Mouse (Mus musculus): ENCODE results near the gene Olfr917.

The Olfr917 gene

GRCm38 (mm10) chr9:38665742-38666141, at the start of gene Olfr917:
Olfr917 (minus strand) TSS chr9:38665842.
- DNase-seq, result no peak

GRCm38 (mm10) chr9:38674501-38674900, 8.9 kb upstream of the Olfr917 start, which contains the start of gene Olfr918:
Olfr918 (minus strand) TSS chr9:38674601.
- no peak for DNase-seq

- no peak for DNase-seq
Measured at GRCm38 (mm10) chr9:38672887-38673286, 7.2 kb upstream of the Olfr917 start.

DNA sequence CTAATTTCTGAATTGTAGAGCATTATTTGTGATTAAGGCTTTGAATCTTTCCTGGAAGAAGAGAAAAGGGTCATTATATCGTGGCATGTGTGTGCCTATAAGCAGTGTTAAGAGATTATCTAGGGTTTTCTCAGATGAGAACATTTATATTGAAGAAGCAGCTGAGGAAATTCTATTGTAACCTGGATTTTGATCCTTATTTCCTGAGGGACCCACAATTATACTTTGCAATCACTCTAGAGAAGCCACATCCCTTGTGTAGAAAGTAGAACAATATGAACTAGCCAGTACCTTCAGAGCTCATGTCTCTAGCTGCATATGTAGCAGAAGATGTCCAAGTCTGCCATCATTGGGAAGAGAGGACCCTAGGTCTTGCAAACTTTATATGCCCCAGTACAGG, 5.9 kb downstream of the Olfr917 start, which contains the start of gene Olfr916:
TSS of gene Olfr916 (minus strand) at position 101 of the 400 bp plus-strand sequence.
- DNase-seq, result no peak

DNA sequence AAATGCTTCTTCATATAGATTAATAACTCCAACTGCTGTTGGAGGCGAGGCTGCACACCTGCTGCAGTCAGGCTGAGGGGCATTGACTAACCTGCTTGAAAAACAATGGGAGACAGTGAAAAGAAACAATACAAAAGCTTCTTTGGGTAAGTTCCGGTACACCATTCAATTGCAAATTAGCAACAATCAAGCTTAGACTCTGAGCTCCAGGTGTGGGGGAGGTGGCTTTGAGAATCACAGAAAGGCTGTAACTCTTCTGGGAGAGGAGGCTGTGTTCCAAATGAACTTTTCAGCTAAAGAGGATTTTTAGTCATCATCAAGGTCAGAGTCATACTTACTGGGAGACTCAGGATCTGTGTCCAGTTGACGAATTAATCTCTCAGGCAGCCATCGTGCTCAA, 33.2 kb downstream of the Olfr917 start:
- DNase-seq, result no peak

Measured in lung, adult 18-20 months (tissue).